Mouse (Mus musculus): ENCODE measurements around the gene Ccer2. TPM values are rescaled to one million over a fixed set of nuclear protein-coding genes. Genes with fewer than 3 reads are reported as not detected.

Ccer2 gene
- total RNA-seq, 1 experiment = not detected

- peaks cover 5 to 17% of the 10 kb centered on the region in 2 experiments; a peak in 3 of 4 replicates for H3K4me1 ChIP-seq (ENCODE audit: control insufficient read depth in 2 of 2, insufficient read depth in 2 of 2, low read length in 2 of 2, poor library complexity in 1 of 2)
- DNase-seq (ENCODE audit: low read depth, low spot score) = no peak
- no peak overlapping the region for H3K9ac ChIP-seq (ENCODE audit: insufficient read depth, low read depth, low read length, poor library complexity, severe bottlenecking)
- TF ChIP-seq ZNF384 (IDR thresholded peaks at IDR 0.05; ENCODE audit: low read depth, low read length) (no peak), ZC3H11A (IDR thresholded peaks at IDR 0.05; ENCODE audit: borderline replicate concordance, low read depth, low read length) (no peak), CHD2 (IDR thresholded peaks at IDR 0.05; ENCODE audit: low read depth, low read length) (no peak), HCFC1 (IDR thresholded peaks at IDR 0.05; ENCODE audit: borderline replicate concordance, insufficient read depth, low read length) (no peak)
- no peaks in the 10 kb centered on the region for H3K9me3 ChIP-seq (ENCODE audit: control insufficient read depth, insufficient read depth, low read depth, low read length)
- no peak overlapping the region for H3K27ac ChIP-seq (ENCODE audit: insufficient read depth, low read depth, low read length, poor library complexity, severe bottlenecking)
- no peak overlapping the region for H3K4me3 ChIP-seq (ENCODE audit: insufficient read depth in 1 of 2, low read depth in 1 of 2, low read length in 2 of 2, poor library complexity in 1 of 2, severe bottlenecking in 1 of 2)
- in situ Hi-C loops (cut with MboI; ENCODE audit: low sequenced_read_pairs in 2 of 2, unreplicated experiment in 2 of 2) = no loop called here
- no peaks in the 10 kb centered on the region for H3K36me3 ChIP-seq (ENCODE audit: control insufficient read depth, insufficient read depth, low read length, poor library complexity, severe bottlenecking)
These were observed 29.2 kb downstream of the Ccer2 start for GRCm38 (mm10) chr7:28785161-28785560.

GRCm38 (mm10) chr7:28787884-28788283 is 31.9 kb downstream of the Ccer2 start:
- DNase-seq (ENCODE audit: low read depth, low spot score) = no peak
- Histone ChIP-seq H3K4me1 (ENCODE audit: control insufficient read depth in 2 of 2, insufficient read depth in 2 of 2, low read length in 2 of 2, poor library complexity in 1 of 2) (peaks cover 7 to 30% of the 10 kb centered on the region in 2 experiments; a peak in 3 of 4 replicates), H3K4me3 (ENCODE audit: insufficient read depth in 1 of 2, low read depth in 1 of 2, low read length in 2 of 2, poor library complexity in 1 of 2, severe bottlenecking in 1 of 2) (no peak overlapping the region), H3K9ac (ENCODE audit: insufficient read depth, low read depth, low read length, poor library complexity, severe bottlenecking) (no peak overlapping the region), H3K9me3 (ENCODE audit: control insufficient read depth, insufficient read depth, low read depth, low read length) (no peaks in the 10 kb centered on the region), H3K27ac (ENCODE audit: insufficient read depth, low read depth, low read length, poor library complexity, severe bottlenecking) (no peak overlapping the region), H3K36me3 (ENCODE audit: control insufficient read depth, insufficient read depth, low read length, poor library complexity, severe bottlenecking) (no peaks in the 10 kb centered on the region)
- TF ChIP-seq MAFK (IDR thresholded peaks at IDR 0.05; ENCODE audit: insufficient read depth, low read depth, low read length) (no peak), CHD2 (IDR thresholded peaks at IDR 0.05; ENCODE audit: low read depth, low read length) (no peak), HCFC1 (IDR thresholded peaks at IDR 0.05; ENCODE audit: borderline replicate concordance, insufficient read depth, low read length) (no peak), ZC3H11A (IDR thresholded peaks at IDR 0.05; ENCODE audit: borderline replicate concordance, low read depth, low read length) (no peak), ZNF384 (IDR thresholded peaks at IDR 0.05; ENCODE audit: low read depth, low read length) (no peak)
- in situ Hi-C loops (cut with MboI; ENCODE audit: low sequenced_read_pairs in 2 of 2, unreplicated experiment in 2 of 2) = no loop called here

DNA sequence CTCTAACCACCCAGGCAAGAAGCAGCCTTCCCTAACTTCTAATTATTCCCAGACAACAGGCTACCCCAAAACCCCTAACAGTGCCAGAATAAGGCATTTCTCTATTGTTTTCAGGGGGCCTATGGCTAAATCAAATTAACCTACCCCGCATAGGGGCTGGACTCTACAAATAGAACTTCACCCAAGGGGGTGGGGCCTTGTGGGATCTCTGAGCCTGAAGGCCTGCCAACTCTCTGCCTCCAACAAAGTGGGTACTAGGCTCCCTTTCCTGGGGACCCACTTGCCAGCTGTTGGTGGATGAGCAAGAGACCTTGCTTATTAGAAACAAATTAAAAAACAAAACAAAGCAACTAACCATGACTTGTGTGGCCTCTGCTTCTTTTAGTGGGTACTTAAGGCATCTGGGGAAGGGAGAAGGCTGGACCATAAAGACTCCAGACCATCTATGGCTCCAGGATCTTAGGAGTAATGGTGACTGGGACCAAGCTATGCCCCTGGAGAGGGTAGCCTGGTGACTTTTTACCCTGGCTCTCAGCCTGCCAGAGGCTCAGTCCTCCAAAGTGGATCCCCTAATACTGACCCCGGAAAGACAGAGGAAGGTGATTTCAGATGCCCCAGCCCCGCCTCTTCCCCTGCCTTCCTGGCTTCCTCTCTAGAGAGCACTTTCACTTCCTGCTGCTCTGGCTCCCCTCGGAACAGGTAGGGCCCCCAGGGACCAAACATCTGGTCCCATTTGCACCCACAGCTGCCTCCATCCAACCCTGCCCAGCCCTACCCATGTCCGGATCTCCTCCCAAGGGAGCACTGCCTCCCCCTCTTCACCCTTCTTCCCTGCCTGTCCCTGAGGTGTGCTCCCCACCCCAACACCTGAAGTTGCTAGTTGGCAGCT is 32.6 kb downstream of the Ccer2 start, which contains the start of gene Rinl:
Gene Rinl (plus strand): TSS at position 663 of the 889 bp plus-strand sequence.
- H3K9ac ChIP-seq (ENCODE audit: insufficient read depth, low read depth, low read length, poor library complexity, severe bottlenecking) = peak within 1 kb of the TSS; percentile 60
- no peaks in the 10 kb centered on the region for H3K9me3 ChIP-seq (ENCODE audit: control insufficient read depth, insufficient read depth, low read depth, low read length)
- in situ Hi-C loops (cut with MboI; ENCODE audit: low sequenced_read_pairs in 2 of 2, unreplicated experiment in 2 of 2) = no loop called here
- peaks cover 7 to 30% of the 10 kb centered on the region in 2 experiments; a peak in 3 of 4 replicates for H3K4me1 ChIP-seq (ENCODE audit: control insufficient read depth in 2 of 2, insufficient read depth in 2 of 2, low read length in 2 of 2, poor library complexity in 1 of 2)
- TF ChIP-seq CHD2 (IDR thresholded peaks at IDR 0.05; ENCODE audit: low read depth, low read length) (no peak), MAFK (IDR thresholded peaks at IDR 0.05; ENCODE audit: insufficient read depth, low read depth, low read length) (no peak), HCFC1 (IDR thresholded peaks at IDR 0.05; ENCODE audit: borderline replicate concordance, insufficient read depth, low read length) (no peak), ZC3H11A (IDR thresholded peaks at IDR 0.05; ENCODE audit: borderline replicate concordance, low read depth, low read length) (no peak), ZNF384 (IDR thresholded peaks at IDR 0.05; ENCODE audit: low read depth, low read length) (no peak)
- H3K36me3 ChIP-seq (ENCODE audit: control insufficient read depth, insufficient read depth, low read length, poor library complexity, severe bottlenecking) = no peaks in the 10 kb centered on the region
- no peak within 1 kb of the TSS; the same call in 1 of the 2 replicates for H3K27ac ChIP-seq (ENCODE audit: insufficient read depth, low read depth, low read length, poor library complexity, severe bottlenecking)
- H3K4me3 ChIP-seq (ENCODE audit: insufficient read depth in 1 of 2, low read depth in 1 of 2, low read length in 2 of 2, poor library complexity in 1 of 2, severe bottlenecking in 1 of 2) = peak within 1 kb of the TSS; percentile 30 to 62; a peak in 3 of 4 replicates
- DNase-seq (ENCODE audit: low read depth, low spot score) = no peak

DNA sequence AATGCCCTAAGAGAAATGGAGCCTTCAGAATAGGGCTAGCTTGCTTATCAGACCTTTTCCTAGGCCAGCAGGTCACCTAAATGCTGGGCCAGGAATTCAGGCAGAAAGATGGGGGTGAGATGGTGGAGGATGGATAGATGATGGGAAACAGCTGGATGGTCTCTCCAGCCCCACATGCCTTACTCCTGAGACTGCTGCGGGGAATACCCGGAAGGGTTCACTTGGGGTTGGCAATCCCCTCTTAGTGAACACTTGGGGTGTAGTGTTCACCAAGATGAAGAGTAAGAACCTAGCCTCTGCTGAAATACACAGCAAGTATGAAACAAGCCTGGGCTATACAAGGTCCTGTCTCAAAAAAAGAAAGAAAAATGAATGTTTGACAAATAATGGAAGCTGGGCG is 33.3 kb downstream of the Ccer2 start:
- DNase-seq (ENCODE audit: low read depth, low spot score) = no peak
- H3K4me1 ChIP-seq (ENCODE audit: control insufficient read depth in 2 of 2, insufficient read depth in 2 of 2, low read length in 2 of 2, poor library complexity in 1 of 2) = peaks cover 7 to 30% of the 10 kb centered on the region in 2 experiments; a peak in 3 of 4 replicates
- peak overlapping the region; percentile 60 for H3K9ac ChIP-seq (ENCODE audit: insufficient read depth, low read depth, low read length, poor library complexity, severe bottlenecking)
- in situ Hi-C loops (cut with MboI; ENCODE audit: low sequenced_read_pairs in 2 of 2, unreplicated experiment in 2 of 2) = no loop called here
- H3K27ac ChIP-seq (ENCODE audit: insufficient read depth, low read depth, low read length, poor library complexity, severe bottlenecking) = no peak overlapping the region; the same call in 1 of the 2 replicates
- H3K36me3 ChIP-seq (ENCODE audit: control insufficient read depth, insufficient read depth, low read length, poor library complexity, severe bottlenecking) = no peaks in the 10 kb centered on the region
- H3K4me3 ChIP-seq (ENCODE audit: insufficient read depth in 1 of 2, low read depth in 1 of 2, low read length in 2 of 2, poor library complexity in 1 of 2, severe bottlenecking in 1 of 2) = peak overlapping the region; percentile 30 to 62; a peak in 3 of 4 replicates
- no peaks in the 10 kb centered on the region for H3K9me3 ChIP-seq (ENCODE audit: control insufficient read depth, insufficient read depth, low read depth, low read length)
- TF ChIP-seq ZNF384 (IDR thresholded peaks at IDR 0.05; ENCODE audit: low read depth, low read length) = no peak
- no peak for TF ChIP-seq ZC3H11A (IDR thresholded peaks at IDR 0.05; ENCODE audit: borderline replicate concordance, low read depth, low read length)
- no peak for TF ChIP-seq HCFC1 (IDR thresholded peaks at IDR 0.05; ENCODE audit: borderline replicate concordance, insufficient read depth, low read length)
- no peak for TF ChIP-seq CHD2 (IDR thresholded peaks at IDR 0.05; ENCODE audit: low read depth, low read length)
- no peak for TF ChIP-seq MAFK (IDR thresholded peaks at IDR 0.05; ENCODE audit: insufficient read depth, low read depth, low read length)
